Mouse (Mus musculus): ENCODE data around the gene Gpx4.

DNA sequence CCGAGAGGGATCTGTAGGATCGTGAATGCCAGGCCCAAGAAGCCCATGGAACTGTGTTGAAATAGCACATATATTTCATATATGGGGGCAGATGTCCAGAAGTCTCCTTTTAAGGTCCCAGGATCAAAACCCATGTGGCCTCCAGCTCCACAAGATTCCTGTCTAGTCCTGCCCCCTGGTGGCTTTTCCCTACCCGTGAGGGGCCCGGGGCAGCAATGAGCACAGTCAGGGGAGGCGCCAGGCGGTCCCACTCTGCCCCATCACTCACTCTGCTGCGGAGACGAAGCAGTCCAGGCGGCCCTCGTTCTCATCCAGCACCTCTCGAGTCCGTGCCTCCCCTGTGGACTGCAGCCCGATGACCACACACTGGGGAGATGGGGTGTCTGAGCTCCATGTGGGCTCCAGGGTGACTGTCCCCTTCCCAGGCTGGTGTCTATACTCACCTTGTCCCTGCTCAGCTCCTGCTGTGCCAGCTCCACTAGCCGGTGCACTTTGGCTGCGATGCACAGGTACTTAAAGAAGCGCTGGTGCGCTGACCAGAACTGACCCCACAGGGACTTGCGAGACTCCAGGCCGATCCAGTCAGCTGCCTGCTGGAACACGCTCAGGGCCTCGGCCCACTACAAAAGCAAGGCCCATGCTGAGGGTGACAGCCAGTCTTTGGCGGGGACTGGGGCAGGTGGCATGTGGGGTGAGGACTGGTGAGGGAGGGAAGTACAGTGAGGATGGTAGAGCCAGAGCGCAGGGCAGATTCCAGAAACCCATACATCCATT lies 17.1 kb downstream of the Gpx4 start:
- TF ChIP-seq CTCF (IDR thresholded peaks at IDR 0.05; ENCODE audit: borderline replicate concordance, control insufficient read depth, extremely low read depth, insufficient read depth, low read length, poor library complexity) (no peak), POLR2A (IDR thresholded peaks at IDR 0.05; ENCODE audit: control insufficient read depth, extremely low read depth, insufficient read depth, low read length, poor library complexity) (no peak)
